Mouse (Mus musculus) erythroblast, embryonic 14.5 days (primary cell): ENCODE measurements around the gene Pcca. TPM values are rescaled to one million over a fixed set of nuclear protein-coding genes. Genes with fewer than 3 reads are reported as not detected.

Experiments used
- H3K27me3 ChIP-seq: 2 replicates; pipeline ENCODE4 v1.6.1; 2012; ENCODE audit warnings: inconsistent platforms; ENCODE audit not compliant: control insufficient read depth
- H3K36me3 ChIP-seq: 2 replicates; pipeline ENCODE4 v1.6.1; 2012; ENCODE audit warnings: mild to moderate bottlenecking, inconsistent platforms; ENCODE audit not compliant: control insufficient read depth
- H3K4me1 ChIP-seq: 2 replicates; pipeline ENCODE4 v1.6.1; 2012; ENCODE audit warnings: inconsistent platforms; ENCODE audit not compliant: control insufficient read depth
- H3K4me3 ChIP-seq: replicated peaks from 2 replicates; pipeline ENCODE3; 2012; ENCODE audit warnings: moderate library complexity, mild to moderate bottlenecking, inconsistent platforms
- H3K9me3 ChIP-seq: 2 replicates; pipeline ENCODE4 v1.6.1; 2012; ENCODE audit warnings: low read length, inconsistent platforms, mixed read lengths; ENCODE audit not compliant: control insufficient read depth
- GATA1 ChIP-seq: IDR thresholded peaks from 2 replicates; pipeline ENCODE4 v1.6.1; 2012; ENCODE audit warnings: low read length, inconsistent platforms, mixed read lengths
- TAL1 ChIP-seq: IDR thresholded peaks from 3 replicates; pipeline ENCODE4 v1.6.1; 2012; ENCODE audit warnings: low read length, inconsistent platforms, mixed read lengths
- polyA plus RNA-seq: library from polyadenylated mRNA; stranded (reverse); fragments of >175 nt; gene quantifications from 2 replicates; pipeline ENCODE4 v1.2.3, GENCODE M21; 2012

Pcca gene
- polyA plus RNA-seq, 1 experiment: 0.07 TPM

DNA sequence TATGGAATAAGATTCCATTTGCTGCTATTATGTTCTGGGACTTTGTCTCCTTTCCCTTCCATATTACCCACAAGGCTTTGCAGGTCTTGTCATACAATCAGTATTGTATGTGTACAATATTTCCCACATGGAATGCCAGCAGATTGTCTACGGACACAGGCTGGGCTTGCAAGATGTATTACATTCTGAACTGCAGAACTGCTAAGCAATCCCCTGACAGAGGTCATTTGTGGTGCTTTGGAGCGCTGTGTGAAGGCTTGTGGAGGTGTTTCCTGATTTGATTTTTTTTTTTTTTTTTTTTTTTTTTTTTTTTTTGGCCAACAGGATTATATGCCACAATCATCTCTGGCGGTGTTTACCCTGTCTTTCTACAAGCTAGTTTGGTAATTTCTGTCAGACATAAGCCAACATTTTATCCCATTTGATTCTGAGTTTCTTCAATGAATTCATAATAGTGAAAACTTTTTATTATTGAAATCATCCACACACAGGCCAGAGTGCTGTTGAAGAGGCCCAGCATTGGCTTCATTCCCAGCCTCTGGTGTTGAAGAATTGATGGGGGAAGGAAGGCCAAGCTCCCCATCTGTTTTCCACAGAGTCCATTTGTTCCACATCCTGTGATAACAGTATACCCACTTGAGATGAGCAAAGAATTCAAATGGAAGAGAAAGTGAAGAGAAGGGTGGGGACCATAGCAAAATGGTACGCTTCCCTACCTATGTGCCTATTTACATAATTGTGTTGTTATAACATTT, 333.6 kb downstream of the Pcca start:
- Histone ChIP-seq H3K27me3 (no peaks in the 10 kb centered on the region), H3K36me3 (no peaks in the 10 kb centered on the region), H3K4me1 (no peaks in the 10 kb centered on the region), H3K9me3 (no peaks in the 10 kb centered on the region), H3K4me3 (no peak overlapping the region)
- TF ChIP-seq GATA1 (no peak), TAL1 (no peak)

DNA sequence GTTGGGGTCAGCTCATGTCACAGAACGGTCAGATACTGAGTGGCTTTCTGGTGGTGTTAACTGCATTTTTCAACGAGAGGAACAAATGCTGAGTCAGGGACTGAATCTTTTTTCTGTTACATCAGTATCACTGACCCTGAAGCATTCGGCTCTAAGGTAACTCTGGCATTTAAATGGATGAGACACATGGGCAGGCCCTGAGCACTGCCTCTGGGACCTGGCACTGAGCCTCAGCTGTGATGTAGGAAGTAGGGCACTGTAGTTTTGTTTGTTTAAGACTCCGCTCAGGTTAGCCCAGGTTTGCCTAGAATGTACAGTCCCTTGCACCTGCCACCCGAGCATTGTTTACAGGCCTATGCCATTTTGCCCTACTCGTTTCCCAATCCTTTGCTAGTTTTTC, 335.7 kb downstream of the Pcca start:
- Histone ChIP-seq H3K27me3 (no peaks in the 10 kb centered on the region), H3K9me3 (no peaks in the 10 kb centered on the region)
- TF ChIP-seq GATA1: no peak
- no peak for TF ChIP-seq TAL1

DNA sequence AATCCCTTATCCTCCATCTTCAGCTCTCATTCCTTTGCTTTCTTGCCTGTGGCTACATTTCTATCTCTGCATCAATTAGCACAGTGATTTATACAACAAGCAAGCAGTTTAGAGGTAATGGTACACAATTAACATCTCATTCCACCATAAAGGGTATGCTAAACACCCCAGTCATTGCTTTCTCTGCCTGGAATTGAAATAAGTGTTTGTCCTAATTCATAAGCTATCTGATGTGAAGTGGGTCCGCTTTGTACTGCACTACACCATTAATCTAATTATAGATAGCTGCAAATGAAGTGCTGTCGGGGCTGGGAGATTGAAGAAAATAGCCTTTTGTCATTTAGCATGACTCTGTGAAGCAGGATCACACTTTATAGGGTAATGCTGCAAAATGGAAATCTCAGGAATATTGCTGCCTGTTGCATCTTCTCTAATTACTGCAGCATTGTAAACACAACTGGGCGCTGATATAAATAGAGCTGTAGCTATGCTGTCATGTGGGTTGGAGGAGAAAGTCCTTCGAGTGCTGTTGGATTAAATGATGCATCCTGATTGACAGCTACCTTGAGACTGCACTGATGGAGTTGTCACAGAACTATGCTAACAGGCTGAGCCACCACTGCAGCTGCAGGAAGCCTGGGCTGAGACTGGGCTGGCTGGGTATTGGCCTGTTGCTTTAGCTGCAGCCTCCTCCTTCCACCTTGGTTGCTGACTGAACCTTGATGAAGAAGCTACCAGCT, 337.9 kb downstream of the Pcca start:
- TF ChIP-seq GATA1 (no peak), TAL1 (no peak)
- Histone ChIP-seq H3K4me1 (no peaks in the 10 kb centered on the region), H3K36me3 (no peaks in the 10 kb centered on the region), H3K4me3 (no peak overlapping the region), H3K27me3 (no peaks in the 10 kb centered on the region), H3K9me3 (no peaks in the 10 kb centered on the region)

More for the DNA sequence above, 335.7 kb downstream of the Pcca start:
- Histone ChIP-seq H3K36me3 (no peaks in the 10 kb centered on the region), H3K4me1 (no peaks in the 10 kb centered on the region), H3K4me3 (no peak overlapping the region)

DNA sequence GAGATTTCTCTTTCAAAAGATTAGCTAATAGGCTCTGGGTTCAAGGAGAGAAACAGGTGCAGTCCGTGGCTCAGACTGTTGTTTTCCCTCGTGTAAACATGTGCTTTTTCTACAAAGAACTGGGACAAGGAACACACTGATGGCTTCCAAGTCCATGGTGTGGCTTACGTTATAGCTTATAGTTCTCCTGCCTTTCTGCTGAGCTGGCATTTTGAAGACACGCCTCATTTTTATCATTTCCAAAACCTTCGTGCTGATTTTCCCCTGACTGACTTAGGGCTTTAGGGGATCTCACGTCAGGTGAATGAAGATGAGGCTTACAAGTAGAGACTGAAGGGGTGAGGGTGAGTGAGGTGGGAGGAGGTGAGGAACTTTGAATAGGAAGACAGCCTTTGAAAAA, 338.5 kb downstream of the Pcca start:
- no peaks in the 10 kb centered on the region for H3K27me3 ChIP-seq
- H3K9me3 ChIP-seq: no peaks in the 10 kb centered on the region
- no peak overlapping the region for H3K4me3 ChIP-seq
- H3K4me1 ChIP-seq: no peaks in the 10 kb centered on the region
- no peak for TF ChIP-seq TAL1
- TF ChIP-seq GATA1: no peak
- H3K36me3 ChIP-seq: no peaks in the 10 kb centered on the region

DNA sequence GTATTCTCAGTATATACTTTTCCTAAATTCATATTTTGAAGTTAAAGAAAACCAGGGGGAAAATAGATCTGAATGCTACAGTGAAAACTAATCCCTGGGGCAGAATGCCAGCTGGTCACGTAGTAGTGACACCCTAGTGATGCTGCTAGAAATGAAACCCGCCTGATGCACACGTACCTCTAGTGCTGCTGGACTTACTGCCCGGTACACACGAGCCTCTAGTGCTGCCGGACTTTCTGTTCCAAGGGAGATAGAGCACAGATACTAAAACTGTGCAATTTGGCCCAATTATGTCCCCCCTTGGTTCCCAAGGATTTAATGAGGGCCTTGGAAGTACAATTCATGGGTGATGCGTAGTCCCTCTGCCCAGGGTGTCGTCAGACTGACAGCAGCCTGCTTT, 340.9 kb downstream of the Pcca start:
- no peak for TF ChIP-seq GATA1
- TF ChIP-seq TAL1: no peak
- Histone ChIP-seq H3K9me3 (no peaks in the 10 kb centered on the region), H3K36me3 (no peaks in the 10 kb centered on the region), H3K27me3 (no peaks in the 10 kb centered on the region), H3K4me1 (no peaks in the 10 kb centered on the region), H3K4me3 (no peak overlapping the region)

DNA sequence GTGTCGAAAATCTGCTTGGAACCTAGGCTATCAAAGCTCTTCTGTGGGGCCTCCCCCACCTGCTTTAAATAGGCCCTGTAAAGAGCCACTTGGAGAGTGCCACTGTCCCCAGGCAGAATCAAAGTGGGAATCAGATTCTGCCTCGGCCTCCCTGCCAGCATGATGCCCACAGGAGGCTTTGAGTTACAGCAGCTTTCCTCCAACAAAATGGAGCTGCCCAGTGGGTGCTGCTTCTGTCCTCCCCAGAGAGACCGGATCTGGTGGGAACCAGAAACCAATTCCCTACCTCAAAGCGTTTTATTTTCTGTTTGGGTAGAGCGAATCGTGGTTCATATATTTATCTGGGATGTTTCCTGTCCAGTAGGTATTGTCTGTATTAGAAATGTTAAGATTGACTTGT, 341.5 kb downstream of the Pcca start:
- H3K36me3 ChIP-seq: no peaks in the 10 kb centered on the region
- TF ChIP-seq GATA1 (no peak), TAL1 (no peak)
- no peaks in the 10 kb centered on the region for H3K9me3 ChIP-seq
- H3K27me3 ChIP-seq: no peaks in the 10 kb centered on the region
- H3K4me3 ChIP-seq: no peak overlapping the region
- H3K4me1 ChIP-seq: no peaks in the 10 kb centered on the region

DNA sequence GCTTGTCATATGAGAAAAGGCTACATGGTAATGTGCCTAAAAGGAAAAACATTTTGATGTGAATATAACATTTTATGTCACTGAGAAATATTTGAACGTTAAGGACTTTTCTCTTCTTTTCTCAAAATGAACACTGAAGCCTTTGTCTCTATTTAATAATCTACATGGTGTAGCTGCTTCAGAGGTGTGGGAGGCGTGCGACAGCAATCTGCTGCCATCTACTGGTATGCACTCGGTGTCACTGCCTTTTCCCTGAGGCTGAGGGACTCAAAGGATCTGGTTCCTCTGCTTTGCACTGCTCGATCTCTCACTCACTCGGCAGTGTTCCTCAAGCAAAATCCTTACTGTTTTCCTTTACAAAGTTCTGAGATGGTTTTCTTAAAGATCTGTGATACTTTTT, 342.0 kb downstream of the Pcca start:
- TF ChIP-seq GATA1: no peak
- no peak for TF ChIP-seq TAL1
- Histone ChIP-seq H3K27me3 (no peaks in the 10 kb centered on the region), H3K36me3 (no peaks in the 10 kb centered on the region), H3K9me3 (no peaks in the 10 kb centered on the region), H3K4me3 (no peak overlapping the region), H3K4me1 (no peaks in the 10 kb centered on the region)

DNA sequence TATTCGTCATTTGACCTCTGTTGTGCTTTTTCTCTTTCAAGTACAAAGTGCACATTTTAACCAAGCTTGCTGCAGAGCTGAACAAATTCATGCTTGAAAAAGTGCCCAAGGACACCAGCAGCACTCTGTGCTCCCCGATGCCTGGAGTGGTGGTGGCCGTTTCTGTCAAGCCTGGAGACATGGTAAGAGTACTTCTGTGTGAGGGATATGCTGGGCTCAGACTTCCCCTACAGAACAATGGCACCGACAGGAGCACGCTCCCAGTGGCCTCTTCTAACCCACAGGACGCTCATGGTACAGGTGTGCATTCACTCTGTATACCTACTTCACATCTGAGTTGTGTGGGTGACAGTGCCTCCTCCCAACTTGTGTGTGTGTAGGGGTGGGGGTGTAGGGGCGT, 342.6 kb downstream of the Pcca start:
- no peaks in the 10 kb centered on the region for H3K36me3 ChIP-seq
- no peaks in the 10 kb centered on the region for H3K27me3 ChIP-seq
- no peak for TF ChIP-seq TAL1
- no peak for TF ChIP-seq GATA1
- no peak overlapping the region for H3K4me3 ChIP-seq
- no peaks in the 10 kb centered on the region for H3K4me1 ChIP-seq
- no peaks in the 10 kb centered on the region for H3K9me3 ChIP-seq

DNA sequence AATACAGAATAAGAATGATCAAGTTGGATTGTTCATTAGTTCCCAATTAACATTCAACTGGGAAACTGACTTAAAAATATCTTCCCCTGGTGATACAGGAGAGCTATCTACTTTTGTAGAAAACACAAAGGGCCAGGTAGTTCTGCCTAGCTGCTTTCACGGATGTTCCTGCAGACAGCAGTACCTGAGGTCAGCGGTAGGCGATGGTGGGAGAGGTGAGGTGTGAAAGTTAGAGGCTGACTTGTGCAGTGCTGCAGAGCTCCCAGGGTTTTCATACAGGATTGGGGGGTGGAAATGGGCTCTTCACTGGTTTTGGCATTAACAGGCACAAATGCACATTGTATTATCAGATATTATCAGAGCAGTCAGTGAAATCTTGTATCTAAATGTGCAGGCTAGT, 343.7 kb downstream of the Pcca start:
- Histone ChIP-seq H3K4me3 (no peak overlapping the region), H3K4me1 (no peaks in the 10 kb centered on the region), H3K36me3 (no peaks in the 10 kb centered on the region), H3K27me3 (no peaks in the 10 kb centered on the region), H3K9me3 (no peaks in the 10 kb centered on the region)
- no peak for TF ChIP-seq GATA1
- TF ChIP-seq TAL1: no peak
